Mouse (Mus musculus) R1 (cell line): Measurements from ENCODE around the gene Ubr4.
"Not testable (repeated sequence)": the region's sequence is repeated elsewhere in the genome, so short reads cannot be mapped to it uniquely, and the experiment has no call there.

Source experiments
- DNase-seq: peaks from one replicate; pipeline ENCODE4 v3.0.0-alpha.2; 2018; ENCODE audit warnings: low read depth, low spot score

The Ubr4 gene

GRCm38 (mm10) chr4:139484496-139484895 is 132.1 kb downstream of the Ubr4 start:
- DNase-seq, result no peak

DNA sequence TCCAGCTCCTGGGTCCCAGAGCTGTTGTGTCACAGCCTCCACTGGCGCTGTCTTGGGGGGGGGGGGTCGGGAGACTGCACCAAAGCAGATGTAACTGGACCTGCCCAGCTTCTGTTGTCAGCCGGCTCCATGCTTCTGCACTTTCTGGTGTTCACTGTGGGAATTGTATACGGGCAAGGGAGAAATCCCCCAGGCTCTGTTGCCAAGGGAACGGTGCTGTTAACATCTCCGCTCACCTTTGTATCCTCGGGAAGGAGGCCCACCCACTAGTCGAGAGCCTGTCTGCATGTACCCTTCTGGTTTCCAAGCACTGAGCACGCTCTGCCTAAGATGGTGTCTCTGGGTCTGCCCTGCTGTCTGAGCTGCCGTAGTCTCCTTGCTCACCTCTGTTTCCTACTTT is 134.7 kb downstream of the Ubr4 start:
- peak; percentile 64 for DNase-seq

DNA sequence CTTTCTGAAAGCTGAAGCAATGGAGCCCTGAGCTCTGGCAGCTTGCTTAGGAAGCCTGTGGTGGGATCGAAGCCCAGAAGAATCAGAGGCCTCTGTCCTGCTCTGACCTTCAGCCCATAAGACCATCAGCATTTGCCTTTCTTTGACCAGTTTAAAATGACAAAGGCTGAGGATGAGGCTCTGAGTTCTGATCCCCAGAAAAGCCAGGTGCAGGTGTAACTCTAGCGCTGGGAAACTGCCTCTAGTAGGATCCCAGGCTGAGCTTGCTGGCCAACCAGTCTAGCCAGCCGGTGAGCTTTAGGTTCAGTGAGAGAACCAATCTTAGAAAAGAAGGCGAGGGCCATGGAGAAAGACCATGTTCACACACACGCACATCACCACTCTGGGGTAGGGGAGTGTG is 135.9 kb downstream of the Ubr4 start:
- peak; percentile 46 for DNase-seq

DNA sequence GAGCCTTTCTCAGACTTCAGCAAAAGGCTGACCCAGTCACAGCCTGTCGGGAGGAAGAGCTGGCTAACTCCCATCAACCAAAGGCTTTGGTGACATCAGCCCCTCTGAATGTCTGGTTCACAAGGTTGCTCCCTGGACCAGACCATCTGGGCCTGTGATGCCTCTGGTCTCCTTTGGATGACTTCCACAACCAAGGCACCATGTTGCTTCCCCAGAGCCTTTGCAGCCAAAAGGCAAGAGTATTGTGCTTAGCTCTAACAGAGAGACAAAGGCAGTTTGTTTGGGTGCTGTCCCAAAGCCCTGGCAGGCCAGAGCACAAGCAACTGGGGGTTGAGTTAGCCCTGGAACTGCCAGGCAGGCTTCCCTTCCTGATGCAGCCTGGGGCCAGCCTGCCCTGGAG is 137.5 kb downstream of the Ubr4 start:
- no peak for DNase-seq

GRCm38 (mm10) chr4:139490413-139491055 is 138.1 kb downstream of the Ubr4 start:
- DNase-seq, result no peak

DNA sequence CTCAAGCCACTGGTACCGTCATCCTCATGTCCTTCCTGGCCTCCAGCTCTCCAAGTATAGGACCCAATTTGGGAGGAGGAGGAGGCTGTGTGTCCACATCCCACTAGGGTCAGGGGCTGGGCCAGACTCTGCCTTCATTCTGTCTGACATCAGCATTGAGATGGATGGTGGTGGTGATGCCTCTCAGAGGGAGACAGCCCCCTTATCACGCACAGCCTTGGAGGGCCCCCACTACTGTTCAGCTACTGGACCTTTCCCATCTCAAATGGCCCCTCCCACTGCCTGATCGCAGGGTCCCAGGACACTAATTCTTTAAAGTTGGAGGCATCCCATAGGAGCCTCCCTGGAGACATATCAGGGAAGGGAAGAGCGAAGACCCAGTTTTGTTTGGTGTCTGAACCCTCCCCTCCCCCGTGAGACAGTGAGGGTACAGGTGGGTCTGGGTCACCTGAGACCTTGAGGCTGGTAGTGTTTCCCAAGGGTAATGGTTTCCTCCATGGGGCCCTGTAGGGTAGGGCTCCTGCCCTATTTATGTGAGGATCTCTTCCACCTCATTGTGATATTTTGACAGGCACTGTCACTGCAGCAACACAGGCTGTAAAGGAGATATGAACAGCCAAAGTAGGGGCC is 139.2 kb downstream of the Ubr4 start:
- no peak for DNase-seq

DNA sequence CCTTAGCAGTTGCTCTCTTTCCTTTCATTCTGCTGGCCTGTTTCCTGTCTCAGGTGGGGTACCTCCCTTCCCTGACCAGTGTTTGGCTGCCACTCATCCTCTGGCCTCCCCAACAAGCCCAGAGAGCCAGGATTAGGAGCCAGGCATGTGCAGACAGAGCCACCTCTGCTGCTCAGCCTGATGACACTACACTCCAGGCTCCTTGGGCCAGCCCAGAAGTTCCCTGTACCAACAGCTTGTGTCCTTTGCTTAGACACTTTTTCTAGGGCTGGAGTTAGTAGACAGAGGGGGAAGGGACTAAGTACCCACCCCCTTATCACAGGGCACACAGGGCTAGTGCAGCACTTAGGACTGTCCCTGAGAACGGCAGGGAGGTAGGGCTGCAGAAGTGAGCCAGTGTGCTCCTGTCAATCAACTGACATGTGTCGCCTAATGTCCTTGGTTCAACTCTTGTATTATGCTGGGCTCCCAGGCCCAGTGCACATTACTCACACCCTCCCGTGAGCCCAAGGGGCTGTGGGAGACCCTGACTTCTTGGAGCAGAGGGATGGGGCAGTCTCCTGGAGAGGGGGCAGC is 139.9 kb downstream of the Ubr4 start:
- no peak for DNase-seq

DNA sequence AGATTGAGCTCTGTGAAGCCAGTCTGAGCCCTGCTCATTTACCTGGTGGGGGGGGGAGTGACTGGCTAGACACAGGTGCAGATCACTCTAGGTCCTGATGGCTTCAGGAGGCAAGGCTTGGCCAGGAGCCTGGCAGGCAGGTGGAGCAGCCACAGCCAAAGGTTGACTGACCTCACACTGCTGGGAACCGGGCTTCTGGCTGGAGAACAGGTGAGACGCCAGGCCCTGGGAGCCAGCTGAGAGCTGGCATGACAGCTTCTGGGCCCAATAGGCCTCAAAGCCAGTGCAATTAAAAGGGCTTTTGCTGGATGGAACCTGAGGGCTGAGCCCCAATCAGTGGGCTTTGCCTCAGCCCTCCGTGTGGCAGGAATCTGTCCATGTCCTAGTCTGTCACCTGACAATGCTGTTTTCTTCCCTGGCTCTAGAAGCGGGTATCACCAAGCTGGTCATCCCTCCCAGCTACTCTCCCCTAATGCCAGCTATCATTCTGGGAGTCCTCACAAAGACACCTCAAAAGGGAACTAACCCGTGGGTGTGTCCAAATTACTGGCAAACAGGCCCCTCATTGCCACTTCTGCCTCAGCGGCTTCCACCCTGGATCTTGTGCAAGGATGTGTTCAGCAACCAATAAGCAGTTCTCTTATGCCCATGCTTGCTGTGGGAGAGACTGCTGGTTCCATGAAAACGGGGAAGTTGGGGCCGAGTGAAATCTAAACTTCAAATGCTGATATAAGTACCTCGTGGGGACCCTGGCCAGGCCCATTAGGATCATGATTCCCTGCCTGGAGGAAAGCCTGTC is 141.0 kb downstream of the Ubr4 start:
- DNase-seq, result no peak

DNA sequence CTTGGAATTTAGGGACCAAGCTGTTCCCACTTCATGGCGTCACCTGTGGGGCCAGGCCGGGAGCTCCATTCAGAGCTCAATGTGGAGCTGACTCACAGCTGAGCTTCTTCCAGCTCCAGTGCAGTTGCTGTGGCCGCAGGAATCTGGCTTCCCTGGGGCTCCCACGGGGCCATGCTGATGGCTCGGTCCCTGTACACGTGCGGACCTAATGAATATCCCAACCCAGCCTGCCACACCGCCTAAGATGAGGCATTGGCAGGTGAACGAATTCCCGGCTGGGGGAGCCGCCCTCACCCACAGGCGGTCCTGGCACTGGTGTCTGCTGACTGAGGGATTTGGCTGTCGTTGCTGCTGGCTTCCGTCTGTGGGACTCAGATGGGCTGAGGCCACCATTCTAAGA is 148.4 kb downstream of the Ubr4 start:
- DNase-seq, result peak; percentile 26

GRCm38 (mm10) chr4:139501702-139502101 is 149.3 kb downstream of the Ubr4 start:
- DNase-seq, result no peak

- DNase-seq, result no peak
Measured at GRCm38 (mm10) chr4:139503919-139504318, 151.5 kb downstream of the Ubr4 start.

DNA sequence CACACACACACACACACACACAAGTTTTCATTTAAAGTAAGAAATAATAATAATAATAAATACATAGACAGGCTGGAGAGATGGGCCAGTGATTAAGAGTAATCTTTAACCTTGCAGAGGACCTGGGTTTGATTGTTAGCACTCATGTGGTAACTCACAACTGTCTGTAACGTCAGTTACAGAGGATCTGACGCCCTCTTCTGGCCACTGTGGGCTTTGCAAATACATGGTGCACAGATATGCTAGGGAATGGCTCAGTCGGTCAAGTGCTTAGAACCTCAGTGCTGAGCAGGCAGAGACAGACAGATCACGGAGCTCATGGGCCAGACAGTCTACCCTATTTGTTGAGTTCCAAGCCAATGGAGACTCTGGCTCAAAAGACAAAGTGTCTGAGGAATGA is 153.3 kb downstream of the Ubr4 start:
- DNase-seq, result peak; percentile 63

DNA sequence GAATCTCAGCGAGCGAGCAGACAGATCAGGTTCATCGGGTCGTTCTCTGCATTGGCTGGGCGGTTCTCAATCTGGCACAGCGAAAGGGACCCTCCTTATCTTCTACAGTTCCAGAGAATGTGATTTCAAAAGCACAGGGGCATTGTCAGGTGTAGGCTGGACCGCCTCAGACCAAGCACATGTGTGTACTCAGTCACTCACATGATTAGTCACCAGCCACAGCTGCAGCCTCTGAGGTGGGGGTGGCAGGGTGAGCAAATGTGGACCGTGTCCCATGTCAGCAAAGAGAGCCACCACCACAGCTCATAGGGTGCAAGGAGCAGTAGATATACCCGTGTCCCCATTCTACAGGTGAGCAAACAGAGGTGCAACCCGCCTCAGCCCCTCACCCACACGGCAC is 154.3 kb downstream of the Ubr4 start:
- no peak for DNase-seq

- no peak for DNase-seq
Measured at GRCm38 (mm10) chr4:139509069-139509468, 156.7 kb downstream of the Ubr4 start.

- DNase-seq, result no peak
Measured at GRCm38 (mm10) chr4:139511557-139511956, 159.1 kb downstream of the Ubr4 start.

DNA sequence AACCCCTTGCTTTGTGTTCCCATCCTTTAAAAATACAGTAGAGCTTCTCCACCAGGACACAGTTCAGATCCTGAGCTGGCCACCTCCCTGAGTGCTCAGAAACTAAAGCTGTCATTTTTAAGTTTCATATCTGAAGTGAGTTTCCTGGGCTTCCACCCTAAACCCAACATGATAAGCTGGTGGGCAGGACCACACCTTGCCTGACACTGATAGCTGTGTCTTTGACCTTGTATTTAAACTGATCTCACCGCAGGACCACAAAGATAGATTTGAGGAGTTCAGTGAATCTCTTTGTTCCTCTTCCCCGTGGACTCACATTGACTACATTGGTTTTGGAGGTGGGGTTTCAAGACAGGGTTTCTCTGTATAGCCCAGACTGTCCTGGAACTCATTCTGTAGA is 160.6 kb downstream of the Ubr4 start:
- no peak for DNase-seq

DNA sequence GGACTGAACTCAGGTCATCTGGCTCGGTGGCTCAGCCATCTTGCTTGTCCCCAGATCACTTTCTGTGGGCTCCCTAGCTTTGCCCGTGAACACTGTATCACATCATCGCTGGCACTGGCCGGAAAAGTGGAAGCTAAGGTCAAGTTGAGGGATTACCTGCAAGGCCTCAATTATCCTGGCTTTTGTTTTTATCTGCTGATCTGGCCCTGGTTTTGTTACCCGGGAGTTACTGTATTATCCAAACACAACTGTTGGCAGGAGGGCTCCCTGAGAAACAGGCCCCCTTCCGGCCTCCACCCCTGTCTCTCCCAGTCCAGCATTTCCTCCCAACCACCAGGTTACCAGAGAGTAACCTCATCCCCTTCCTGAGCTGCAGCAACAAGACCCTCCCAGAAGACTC is 166.8 kb downstream of the Ubr4 start:
- no peak for DNase-seq

- no peak for DNase-seq
Measured at GRCm38 (mm10) chr4:139521926-139522325, 169.5 kb downstream of the Ubr4 start.

- DNase-seq, result no peak
Measured at GRCm38 (mm10) chr4:139526475-139526874, 174.1 kb downstream of the Ubr4 start.

DNA sequence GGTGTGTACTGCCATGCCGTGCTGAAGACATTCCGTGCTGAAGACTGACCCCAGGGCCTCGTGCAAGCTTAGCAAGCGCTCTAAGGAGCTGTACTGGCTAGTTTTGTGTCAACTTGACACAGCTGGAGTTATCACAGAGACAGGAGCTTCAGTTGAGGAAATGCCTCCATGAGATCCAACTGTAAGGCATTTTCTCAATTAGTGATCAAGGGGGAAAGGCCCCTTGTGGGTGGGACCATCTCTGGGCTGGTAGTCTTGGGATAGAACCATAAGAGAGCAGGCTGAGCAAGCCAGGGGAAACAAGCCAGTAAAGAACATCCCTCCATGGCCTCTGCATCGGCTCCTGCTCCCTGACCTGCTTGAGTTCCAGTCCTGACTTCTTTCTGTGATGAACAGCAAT is 177.8 kb downstream of the Ubr4 start, which contains the start of gene Iffo2:
Gene Iffo2, plus strand, starts transcription at position 301 of the 400 bp plus-strand sequence.
- not testable (repeated sequence) for DNase-seq

GRCm38 (mm10) chr4:139532081-139532480 is 179.7 kb downstream of the Ubr4 start:
- peak; percentile 14 for DNase-seq

DNA sequence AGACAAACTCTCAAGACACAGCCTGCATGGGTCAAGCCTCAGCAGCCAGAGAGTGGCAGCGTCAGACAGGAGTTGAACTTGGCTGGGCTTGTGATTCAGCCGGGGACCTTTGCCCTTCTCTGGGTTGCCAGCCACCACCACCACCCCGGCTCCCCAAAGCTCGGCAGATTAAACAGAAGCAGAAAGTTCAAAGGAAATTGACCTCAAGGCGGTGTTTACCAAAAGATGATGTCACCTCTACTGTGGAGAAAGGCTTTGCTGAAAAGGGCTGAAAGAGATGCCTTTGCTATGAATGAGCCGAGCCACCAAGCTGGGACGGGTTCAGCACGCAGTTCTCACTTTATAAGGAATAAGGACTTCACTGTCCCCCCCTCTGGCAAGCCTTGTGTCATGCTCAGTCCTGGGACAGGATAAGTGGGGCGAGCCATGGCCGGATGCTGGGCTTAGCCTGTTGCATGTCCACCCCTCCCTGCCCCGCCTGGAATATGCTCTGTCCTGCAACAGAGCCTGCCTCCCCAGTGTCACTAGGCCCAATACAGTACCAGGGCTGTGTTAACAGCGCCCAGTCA is 182.8 kb downstream of the Ubr4 start:
- no peak for DNase-seq
